Mouse (Mus musculus) embryonic facial prominence, embryonic 15.5 days (tissue): ENCODE measurements around the gene Gata2. TPM values are rescaled to one million over a fixed set of nuclear protein-coding genes. Genes with fewer than 3 reads are reported as not detected.

ENCODE experiments used
- ATAC-seq: fragments of 200-750 bp; cut with Nextera tagmentation; 2 replicates; pipeline ENCODE4 v1.8.0; 2017; ENCODE audit warnings: low read depth, moderate TSS enrichment; ENCODE audit not compliant: insufficient number of reproducible peaks, low FRiP score, low TSS enrichment
- H3K27ac ChIP-seq: fragments of 300-500 bp; sonication (generic); replicated peaks from 2 replicates; pipeline ENCODE4 v1.5.1; 2015; ENCODE audit warnings: mild to moderate bottlenecking, inconsistent platforms
- H3K27me3 ChIP-seq: fragments of 300-500 bp; sonication (generic); 2 replicates; pipeline ENCODE4 v1.6.1; 2015; ENCODE audit warnings: inconsistent platforms
- H3K36me3 ChIP-seq: fragments of 300-500 bp; sonication (generic); 2 replicates; pipeline ENCODE4 v1.6.1; 2015; ENCODE audit warnings: mild to moderate bottlenecking, inconsistent platforms
- H3K4me1 ChIP-seq: fragments of 300-500 bp; sonication (generic); 2 replicates; pipeline ENCODE4 v1.6.1; 2015; ENCODE audit warnings: inconsistent platforms
- H3K4me2 ChIP-seq: fragments of 300-500 bp; sonication (generic); replicated peaks from 2 replicates; pipeline ENCODE4 v1.6.1; 2015; ENCODE audit warnings: mild to moderate bottlenecking, inconsistent platforms
- H3K4me3 ChIP-seq: fragments of 300-500 bp; sonication (generic); replicated peaks from 2 replicates; pipeline ENCODE4 v1.5.1; 2015; ENCODE audit warnings: mild to moderate bottlenecking, inconsistent platforms
- H3K9ac ChIP-seq: fragments of 300-500 bp; sonication (generic); 2 replicates; pipeline ENCODE4 v1.6.1; 2015; ENCODE audit warnings: inconsistent platforms
- H3K9me3 ChIP-seq: fragments of 300-500 bp; sonication (generic); replicated peaks from 2 replicates; pipeline ENCODE4 v1.6.1; 2016; ENCODE audit warnings: inconsistent platforms
- whole genome bisulfite sequencing: fragments of 180-500 bp; shearing (Covaris S2); methylation state at CpG from one replicate; pipeline ENCODE4 v1.1.7; 2015; 5-methylcytosine and 5-hydroxymethylcytosine counted together
- polyA plus RNA-seq: library from polyadenylated mRNA; unstranded; fragments of >200 nt; fragmentation: Nextera tagmentation; extraction: Ambion mirVana; gene quantifications from 2 replicates; pipeline ENCODE4 v1.2.1, GENCODE M21; 2015

Gata2 gene
- polyA plus RNA-seq, 1 experiment from 2014 or later, result 56.3 TPM

DNA sequence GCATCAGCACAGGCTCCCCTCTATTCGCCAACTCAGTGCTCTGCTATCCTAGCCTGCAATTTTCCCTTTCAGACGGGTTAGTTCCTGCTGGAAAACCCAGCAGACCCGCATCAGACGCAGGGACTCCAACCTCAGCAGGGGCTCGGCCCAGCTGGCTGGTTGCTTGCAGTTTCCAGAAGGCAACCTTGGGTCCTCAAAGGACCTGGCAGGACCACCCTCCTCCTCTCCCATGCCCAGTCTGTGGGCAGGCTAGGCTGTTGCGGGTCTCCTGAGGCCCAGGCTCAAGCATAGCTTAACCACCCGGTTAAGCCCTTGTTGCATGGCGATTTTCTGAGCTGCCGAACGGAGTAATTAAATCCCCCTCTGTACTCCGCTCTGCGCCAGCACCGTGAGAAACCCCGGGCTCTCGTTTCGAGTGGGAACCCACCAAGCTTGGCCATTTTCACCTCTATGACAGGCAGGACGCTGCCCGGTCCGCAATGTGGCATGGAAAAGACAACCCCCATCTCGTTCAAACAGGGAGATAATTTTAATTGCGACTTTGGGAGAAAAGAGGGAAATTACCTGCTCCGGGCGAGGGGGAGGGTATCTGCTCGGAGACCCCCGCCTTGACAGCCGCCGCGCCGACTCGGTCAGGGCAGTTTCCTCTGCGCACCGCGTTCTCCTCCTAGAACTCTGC is 2.5 kb downstream of the Gata2 start:
- peak overlapping the region; percentile 59; the same call in 1 of the 2 replicates for H3K27ac ChIP-seq
- H3K27me3 ChIP-seq, result peaks cover 100% of the 10 kb centered on the region
- H3K4me3 ChIP-seq, result peak overlapping the region; percentile 50
- no peaks in the 10 kb centered on the region for H3K36me3 ChIP-seq
- peak overlapping the region; percentile 67 for H3K4me2 ChIP-seq
- no peak for ATAC-seq
- 6% methylated on average over 33 of the region's 33 CpGs for WGBS
- peaks cover 56% of the 10 kb centered on the region for H3K4me1 ChIP-seq
- H3K9me3 ChIP-seq, result no peaks in the 10 kb centered on the region
- H3K9ac ChIP-seq, result 0 out of 2 replicates have a peak overlapping the region, but pooled peaks have one; percentile 12

DNA sequence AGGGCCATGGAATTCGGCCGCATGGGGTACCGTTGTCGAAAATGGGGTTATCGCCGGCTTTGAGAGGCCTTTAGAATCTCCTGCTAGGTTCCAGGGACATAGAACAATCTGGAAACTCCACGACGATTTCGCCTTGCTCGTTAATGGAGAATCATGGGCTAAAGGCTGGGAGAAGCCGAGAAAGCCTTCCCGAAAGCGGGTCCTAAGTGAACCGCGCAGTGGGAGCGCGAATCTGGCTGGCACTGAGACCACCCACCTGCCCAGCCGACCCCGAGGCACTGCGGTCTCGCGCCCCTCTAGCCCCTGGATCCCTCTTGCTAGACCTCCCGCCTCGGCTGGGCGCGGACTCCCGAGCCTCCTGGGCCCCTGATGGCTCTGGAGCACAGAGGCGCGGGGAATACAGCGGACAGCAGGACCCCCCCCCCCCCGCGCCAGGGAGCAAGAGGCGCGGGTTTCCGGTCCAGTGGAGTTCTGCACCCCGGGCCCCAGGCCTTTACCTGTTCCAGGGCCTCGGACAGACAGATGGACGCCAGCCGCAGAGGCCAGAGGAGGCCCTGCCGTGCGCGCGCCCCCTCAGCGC is 3.1 kb downstream of the Gata2 start:
- H3K27me3 ChIP-seq, result peaks cover 100% of the 10 kb centered on the region
- peak overlapping the region; percentile 67 for H3K4me2 ChIP-seq
- no peaks in the 10 kb centered on the region for H3K9me3 ChIP-seq
- H3K4me1 ChIP-seq, result peaks cover 56% of the 10 kb centered on the region
- H3K36me3 ChIP-seq, result no peaks in the 10 kb centered on the region
- ATAC-seq, result no peak
- H3K4me3 ChIP-seq, result peak overlapping the region; percentile 50
- H3K9ac ChIP-seq, result 0 out of 2 replicates have a peak overlapping the region, but pooled peaks have one; percentile 12
- WGBS, result under 1% methylated on average over 41 of the region's 44 CpGs
- H3K27ac ChIP-seq, result peak overlapping the region; percentile 59

DNA sequence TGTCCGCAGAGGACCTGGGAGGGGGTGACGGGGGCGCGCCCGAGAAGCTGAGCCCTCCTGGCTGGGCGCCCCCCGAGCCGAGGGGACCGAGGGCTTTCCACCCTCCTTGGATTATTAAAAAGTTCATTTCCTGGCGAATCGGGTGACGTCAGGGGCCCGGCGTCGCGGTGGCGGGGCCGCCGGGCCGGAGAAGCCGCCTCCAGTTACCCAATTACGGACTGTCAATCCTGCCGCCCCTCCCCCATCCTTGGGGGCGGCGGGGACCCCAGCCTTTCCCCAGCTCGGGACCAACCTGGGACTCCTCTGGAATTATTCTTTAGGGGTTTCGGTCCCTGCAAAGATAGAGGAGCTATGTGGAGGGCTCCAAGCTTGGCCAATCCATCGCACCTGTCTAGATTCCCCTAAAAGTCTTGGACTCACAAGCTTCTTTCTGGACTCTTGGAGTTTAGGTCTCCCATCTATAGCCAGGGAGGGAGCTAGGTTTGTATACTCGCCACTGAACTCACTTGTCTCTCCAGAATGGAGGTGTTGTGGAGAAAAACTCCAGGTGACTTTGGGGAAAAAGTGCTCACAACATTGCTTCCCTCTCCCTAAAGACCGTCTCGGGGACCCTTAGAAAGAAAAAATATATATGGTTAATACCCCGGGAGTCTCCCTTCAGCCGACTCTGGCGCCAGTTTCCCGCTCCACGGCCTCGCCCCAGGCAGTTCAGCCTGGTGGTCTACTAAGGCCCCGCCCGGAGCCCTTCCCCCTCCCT is 3.8 kb downstream of the Gata2 start:
- Histone ChIP-seq H3K4me1 (peaks cover 56% of the 10 kb centered on the region), H3K27ac (0 out of 2 replicates have a peak overlapping the region, but pooled peaks have one; percentile 59), H3K9ac (0 out of 2 replicates have a peak overlapping the region, but pooled peaks have one; percentile 12), H3K27me3 (peaks cover 100% of the 10 kb centered on the region), H3K4me3 (peak overlapping the region; percentile 50), H3K4me2 (peak overlapping the region; percentile 67), H3K36me3 (no peaks in the 10 kb centered on the region), H3K9me3 (no peaks in the 10 kb centered on the region)
- ATAC-seq, result no peak
- WGBS, result 1% methylated on average over 35 of the region's 39 CpGs

DNA sequence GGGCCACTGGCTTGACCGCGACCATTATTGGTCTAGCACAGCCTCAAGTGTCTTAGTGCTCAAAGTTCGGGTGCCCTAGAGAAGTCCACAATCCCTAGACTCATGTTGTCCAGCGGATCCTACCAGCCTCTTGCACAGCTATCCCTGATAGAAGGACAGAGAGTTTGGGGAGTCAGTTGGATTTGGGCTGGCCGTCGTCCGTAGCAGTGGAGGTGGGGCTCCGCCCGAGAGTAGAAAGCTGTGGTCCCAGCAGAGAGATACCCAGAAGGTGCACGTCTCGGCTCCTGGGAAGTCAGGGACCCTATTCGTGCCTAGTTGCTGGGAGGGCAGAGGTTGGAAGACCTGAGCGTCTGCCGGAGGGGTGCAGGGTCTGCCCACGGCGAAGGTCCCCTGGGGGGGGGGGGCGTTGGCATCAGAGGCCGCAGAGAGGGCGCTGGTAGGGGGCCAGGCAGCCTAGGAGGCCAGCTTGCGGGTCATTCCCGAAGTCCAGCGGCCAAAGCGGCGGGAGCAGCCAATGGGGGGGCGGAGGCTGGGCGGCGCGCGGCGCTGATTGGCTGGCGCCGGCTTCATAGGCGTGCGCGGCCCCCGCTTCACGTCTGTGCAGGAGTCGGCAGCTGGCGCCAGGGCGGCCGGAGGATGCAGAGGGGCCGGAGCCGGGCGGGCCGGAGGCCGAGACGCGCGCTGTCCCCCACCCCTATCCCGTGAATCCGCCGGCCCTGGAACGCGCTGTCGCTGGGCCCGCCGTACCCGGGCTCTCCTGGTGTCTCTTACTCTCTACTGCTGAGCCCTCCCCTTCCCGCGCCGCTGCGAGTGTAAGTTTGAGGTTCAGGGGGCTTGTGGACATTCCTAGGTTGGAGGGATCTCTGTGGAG is 4.6 kb downstream of the Gata2 start:
- Histone ChIP-seq H3K4me3 (peak overlapping the region; percentile 50), H3K36me3 (no peaks in the 10 kb centered on the region), H3K27ac (0 out of 2 replicates have a peak overlapping the region, but pooled peaks have one; percentile 8), H3K9me3 (no peaks in the 10 kb centered on the region), H3K4me1 (peaks cover 59% of the 10 kb centered on the region), H3K9ac (peak overlapping the region; percentile 40), H3K27me3 (peaks cover 97% of the 10 kb centered on the region), H3K4me2 (peak overlapping the region; percentile 67)
- peak; percentile 72 for ATAC-seq
- WGBS, result under 1% methylated on average over 49 of the region's 62 CpGs

DNA sequence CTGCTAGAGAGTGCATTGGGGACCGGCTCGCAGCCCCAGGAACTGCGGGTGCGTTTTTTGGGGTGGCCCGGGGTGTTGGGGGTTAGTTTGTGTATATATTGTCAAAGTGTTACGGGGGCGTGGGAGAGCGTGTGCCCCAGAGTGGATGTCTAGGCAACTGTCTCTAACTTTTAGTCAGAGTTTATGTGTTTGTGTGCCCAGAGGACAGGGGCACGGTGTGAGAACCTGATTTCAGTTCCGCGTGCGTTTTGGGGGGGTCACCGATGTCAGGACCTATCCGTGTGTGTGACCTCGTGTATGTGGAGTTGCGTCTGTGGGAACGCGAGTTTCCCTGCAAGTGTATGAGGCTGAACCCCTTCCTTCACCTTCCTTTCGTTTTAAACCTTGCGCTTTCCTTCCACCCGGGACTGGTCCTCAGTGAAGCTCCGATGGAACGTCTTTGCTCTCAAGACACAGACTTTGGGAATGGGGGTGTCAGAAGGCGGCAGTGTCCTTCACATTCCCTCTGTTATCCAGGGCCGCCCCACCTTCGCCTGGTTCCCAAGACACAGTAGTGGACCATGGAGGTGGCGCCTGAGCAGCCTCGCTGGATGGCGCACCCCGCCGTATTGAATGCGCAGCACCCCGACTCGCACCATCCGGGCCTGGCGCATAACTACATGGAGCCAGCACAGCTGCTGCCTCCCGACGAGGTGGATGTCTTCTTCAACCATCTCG is 5.5 kb downstream of the Gata2 start:
- Histone ChIP-seq H3K27me3 (peaks cover 97% of the 10 kb centered on the region), H3K4me1 (peaks cover 52% of the 10 kb centered on the region), H3K27ac (no peak overlapping the region), H3K4me3 (peak overlapping the region; percentile 50), H3K36me3 (no peaks in the 10 kb centered on the region), H3K4me2 (peak overlapping the region; percentile 67), H3K9ac (peak overlapping the region; percentile 40), H3K9me3 (no peaks in the 10 kb centered on the region)
- no peak for ATAC-seq
- under 1% methylated on average over 39 of the region's 39 CpGs for WGBS

DNA sequence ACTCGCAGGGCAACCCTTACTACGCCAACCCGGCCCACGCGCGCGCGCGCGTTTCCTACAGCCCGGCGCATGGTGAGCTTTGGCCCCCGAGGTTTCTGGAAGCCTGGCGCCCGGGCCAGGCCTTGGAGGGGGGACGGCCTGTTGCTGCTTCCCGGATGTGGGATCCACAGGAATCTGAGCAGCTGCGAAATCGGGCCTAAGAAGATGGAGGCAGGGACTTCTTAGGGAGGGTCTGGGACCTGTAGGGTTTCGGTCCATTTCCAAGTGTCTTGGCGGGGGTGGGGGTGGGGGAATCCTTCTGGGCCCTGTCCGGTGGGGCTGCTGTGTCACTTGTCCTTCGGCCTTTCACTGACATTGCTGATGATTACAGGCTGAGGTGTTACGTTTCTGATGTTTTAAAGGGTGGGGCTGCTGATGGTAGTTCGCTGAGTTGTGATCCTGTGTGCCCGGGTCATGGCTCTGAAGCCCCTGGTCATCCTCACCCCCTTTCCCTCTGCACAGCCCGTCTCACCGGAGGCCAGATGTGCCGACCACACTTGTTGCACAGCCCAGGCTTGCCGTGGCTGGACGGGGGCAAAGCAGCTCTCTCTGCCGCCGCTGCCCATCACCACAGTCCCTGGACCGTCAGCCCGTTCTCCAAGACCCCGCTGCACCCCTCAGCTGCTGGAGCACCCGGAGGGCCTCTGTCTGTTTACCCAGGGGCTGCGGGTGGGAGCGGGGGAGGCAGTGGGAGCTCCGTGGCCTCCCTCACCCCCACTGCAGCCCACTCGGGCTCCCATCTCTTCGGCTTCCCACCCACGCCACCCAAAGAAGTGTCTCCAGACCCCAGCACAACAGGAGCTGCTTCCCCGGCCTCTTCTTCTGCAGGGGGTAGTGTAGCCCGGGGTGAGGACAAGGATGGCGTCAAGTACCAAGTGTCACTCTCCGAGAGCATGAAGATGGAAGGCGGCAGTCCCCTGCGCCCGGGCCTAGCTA is 6.3 kb downstream of the Gata2 start:
- Histone ChIP-seq H3K9ac (no peak overlapping the region), H3K4me2 (peak overlapping the region; percentile 67), H3K27ac (no peak overlapping the region), H3K36me3 (no peaks in the 10 kb centered on the region), H3K4me1 (peaks cover 54% of the 10 kb centered on the region), H3K27me3 (peaks cover 97% of the 10 kb centered on the region), H3K9me3 (no peaks in the 10 kb centered on the region), H3K4me3 (peak overlapping the region; percentile 50)
- WGBS, result 8% methylated on average over 50 of the region's 50 CpGs
- ATAC-seq, result no peak

DNA sequence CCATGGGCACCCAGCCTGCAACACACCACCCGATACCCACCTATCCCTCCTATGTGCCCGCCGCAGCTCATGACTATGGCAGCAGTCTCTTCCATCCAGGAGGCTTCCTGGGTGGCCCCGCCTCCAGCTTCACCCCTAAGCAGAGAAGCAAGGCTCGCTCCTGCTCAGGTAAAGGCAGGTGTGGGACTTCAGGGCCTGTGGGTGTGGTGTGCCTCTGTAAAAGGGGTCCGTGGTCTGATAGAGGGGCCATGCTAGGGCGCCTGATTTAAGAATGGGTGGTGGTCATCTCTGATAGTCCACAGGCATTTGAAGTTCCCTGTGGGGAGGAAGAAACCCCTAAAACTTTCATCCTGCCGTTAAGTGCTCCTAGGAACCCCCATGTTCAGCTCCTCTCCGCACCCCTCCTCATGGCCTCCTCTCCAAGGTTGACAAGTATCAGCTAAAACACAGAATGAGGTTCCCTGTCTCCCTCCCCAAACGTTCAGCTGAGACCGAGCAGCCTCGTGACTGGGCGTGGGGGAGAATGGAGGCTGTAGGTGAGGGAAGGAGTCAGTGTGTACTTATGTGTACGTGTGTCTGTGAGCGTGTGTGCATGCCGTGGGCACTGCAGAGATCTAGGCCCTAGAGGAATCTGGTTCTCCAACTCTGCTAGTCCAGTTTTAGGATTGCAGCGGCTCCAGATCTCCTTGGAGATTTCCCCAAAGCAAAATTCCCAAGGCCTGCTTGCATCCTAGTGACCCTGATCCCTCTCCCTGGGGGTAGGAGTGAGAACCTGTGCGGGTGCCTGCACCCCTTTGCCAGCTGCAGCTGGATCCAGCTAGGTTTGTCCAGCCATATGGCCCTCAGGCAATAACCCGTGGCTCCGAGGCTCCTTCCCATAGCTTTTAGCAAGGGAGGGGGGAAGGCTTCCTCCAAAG is 7.3 kb downstream of the Gata2 start:
- H3K36me3 ChIP-seq, result no peaks in the 10 kb centered on the region
- no peaks in the 10 kb centered on the region for H3K9me3 ChIP-seq
- 28% methylated on average over 20 of the region's 20 CpGs for WGBS
- no peak for ATAC-seq
- H3K4me1 ChIP-seq, result peaks cover 59% of the 10 kb centered on the region
- peaks cover 95% of the 10 kb centered on the region for H3K27me3 ChIP-seq
- no peak overlapping the region for H3K9ac ChIP-seq
- H3K4me2 ChIP-seq, result peak overlapping the region; percentile 67
- H3K27ac ChIP-seq, result no peak overlapping the region
- H3K4me3 ChIP-seq, result peak overlapping the region; percentile 50

DNA sequence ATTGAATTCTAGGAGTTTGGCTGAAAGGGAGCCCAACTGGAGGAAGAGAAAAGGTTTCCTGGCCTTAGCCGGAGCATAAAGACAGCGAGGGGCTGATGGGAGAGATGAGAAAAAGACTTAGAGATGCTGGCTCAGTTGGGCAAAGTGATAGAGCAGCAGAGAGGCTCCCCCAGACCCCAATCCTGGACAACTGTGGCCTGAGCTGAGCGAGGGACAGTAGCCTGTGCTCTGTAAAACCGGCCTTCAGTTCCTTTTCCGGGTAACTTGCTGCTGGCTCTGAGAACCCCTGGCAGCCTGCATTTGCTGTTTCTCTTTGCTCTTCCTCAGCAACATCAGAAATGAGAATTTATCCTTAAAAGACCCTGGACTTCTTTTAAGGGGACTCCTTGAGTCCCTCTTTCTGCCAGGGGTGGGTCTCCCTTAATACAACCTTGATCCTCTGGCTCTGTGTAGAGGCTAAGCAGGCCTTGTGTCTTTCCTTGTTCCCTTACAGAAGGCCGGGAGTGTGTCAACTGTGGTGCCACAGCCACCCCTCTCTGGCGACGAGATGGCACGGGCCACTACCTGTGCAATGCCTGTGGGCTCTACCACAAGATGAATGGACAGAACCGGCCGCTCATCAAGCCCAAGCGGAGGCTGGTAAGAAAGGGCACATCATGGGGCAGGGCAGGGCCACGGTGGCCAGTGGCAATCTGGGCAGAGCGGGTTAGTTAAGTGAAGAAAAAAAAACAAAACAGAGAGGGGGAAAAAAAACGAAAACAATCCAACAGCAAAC is 8.4 kb downstream of the Gata2 start:
- Histone ChIP-seq H3K9me3 (no peaks in the 10 kb centered on the region), H3K4me2 (peak overlapping the region; percentile 19; the same call in 1 of the 2 replicates), H3K4me1 (peaks cover 50% of the 10 kb centered on the region), H3K27me3 (peaks cover 91% of the 10 kb centered on the region), H3K4me3 (peak overlapping the region; percentile 5), H3K9ac (no peak overlapping the region), H3K36me3 (no peaks in the 10 kb centered on the region), H3K27ac (no peak overlapping the region)
- ATAC-seq, result no peak
- WGBS, result 24% methylated on average over 15 of the region's 15 CpGs
